Mouse (Mus musculus) embryonic fibroblast, embryonic 13.5 days (primary cell): ENCODE results near the gene Hint2. TPM values are rescaled to one million over a fixed set of nuclear protein-coding genes. Genes with fewer than 3 reads are reported as not detected.

Source experiments
- H3K27ac ChIP-seq: 2 replicates; pipeline ENCODE4 v1.5.1; 2012; ENCODE audit warnings: low read length, control low read depth, inconsistent platforms; ENCODE audit not compliant: insufficient read depth
- H3K4me1 ChIP-seq: 2 replicates; pipeline ENCODE4 v1.6.1; 2011; ENCODE audit warnings: low read length; ENCODE audit not compliant: control insufficient read depth, insufficient read depth
- H3K4me3 ChIP-seq: 2 replicates; pipeline ENCODE4 v1.5.1; 2011; ENCODE audit warnings: mild to moderate bottlenecking, control low read depth, low read length; ENCODE audit not compliant: insufficient read depth
- CTCF ChIP-seq: IDR thresholded peaks from 2 replicates; pipeline ENCODE4 v1.5.1; 2011; ENCODE audit warnings: mild to moderate bottlenecking, control low read depth, low read length, moderate library complexity, borderline replicate concordance; ENCODE audit not compliant: insufficient read depth
- POLR2A ChIP-seq: IDR thresholded peaks from 2 replicates; pipeline ENCODE4 v1.6.1; 2011; ENCODE audit warnings: low read depth, mild to moderate bottlenecking, control low read depth, low read length, moderate library complexity
- polyA plus RNA-seq: library from polyadenylated mRNA; stranded (reverse); fragments of >200 nt; gene quantifications from 2 replicates; pipeline ENCODE4 v1.2.4, GENCODE M21; 2011; ENCODE audit warnings: low read depth; ENCODE audit not compliant: missing spikeins, insufficient read length

Hint2 gene
- polyA plus RNA-seq, 1 experiment, result 27.9 TPM

DNA sequence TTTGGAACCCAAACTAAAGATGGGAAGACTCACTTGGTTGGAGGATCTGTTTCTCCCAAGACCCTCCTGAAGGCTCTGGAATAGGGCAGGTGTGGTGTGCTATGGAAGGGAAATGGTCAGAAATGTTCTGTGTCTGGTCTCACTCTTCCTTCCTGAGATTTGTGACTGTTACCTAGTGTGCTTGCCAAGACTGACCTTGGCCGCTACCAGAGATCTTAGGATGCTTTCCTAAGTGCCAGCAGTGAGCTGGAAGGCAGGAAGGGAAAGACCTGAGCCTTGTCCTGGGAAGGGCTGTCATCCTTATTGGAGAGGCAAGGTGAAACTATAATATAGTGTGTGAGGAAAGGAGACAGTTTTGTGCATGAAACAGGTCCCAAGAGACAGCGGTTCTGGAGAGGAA lies 22.5 kb downstream of the Hint2 start:
- no peak overlapping the region for H3K27ac ChIP-seq
- TF ChIP-seq POLR2A, result no peak
- TF ChIP-seq CTCF, result no peak
- peaks cover 8% of the 10 kb centered on the region for H3K4me1 ChIP-seq
- H3K4me3 ChIP-seq, result no peak overlapping the region

DNA sequence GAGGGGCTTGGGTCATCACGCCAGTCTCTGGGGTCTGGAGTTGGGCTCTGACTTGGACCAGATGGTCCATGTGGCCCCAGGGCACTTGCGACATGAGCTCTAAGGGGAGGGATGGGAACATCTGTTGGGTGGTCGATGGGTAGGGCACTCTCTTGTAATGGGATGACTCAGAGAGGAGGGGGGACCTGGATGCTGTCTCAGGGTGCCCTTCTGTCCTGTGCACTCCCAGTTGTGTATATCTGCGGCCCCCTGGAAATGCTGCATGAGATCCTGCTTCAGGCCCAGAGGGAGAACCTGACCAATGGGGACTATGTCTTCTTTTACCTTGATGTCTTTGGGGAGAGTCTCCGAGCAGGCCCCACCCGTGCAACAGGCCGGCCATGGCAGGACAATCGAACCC lies 23.0 kb downstream of the Hint2 start:
- peaks cover 7% of the 10 kb centered on the region for H3K4me1 ChIP-seq
- TF ChIP-seq CTCF (no peak), POLR2A (no peak)
- no peak overlapping the region for H3K27ac ChIP-seq
- no peak overlapping the region for H3K4me3 ChIP-seq

DNA sequence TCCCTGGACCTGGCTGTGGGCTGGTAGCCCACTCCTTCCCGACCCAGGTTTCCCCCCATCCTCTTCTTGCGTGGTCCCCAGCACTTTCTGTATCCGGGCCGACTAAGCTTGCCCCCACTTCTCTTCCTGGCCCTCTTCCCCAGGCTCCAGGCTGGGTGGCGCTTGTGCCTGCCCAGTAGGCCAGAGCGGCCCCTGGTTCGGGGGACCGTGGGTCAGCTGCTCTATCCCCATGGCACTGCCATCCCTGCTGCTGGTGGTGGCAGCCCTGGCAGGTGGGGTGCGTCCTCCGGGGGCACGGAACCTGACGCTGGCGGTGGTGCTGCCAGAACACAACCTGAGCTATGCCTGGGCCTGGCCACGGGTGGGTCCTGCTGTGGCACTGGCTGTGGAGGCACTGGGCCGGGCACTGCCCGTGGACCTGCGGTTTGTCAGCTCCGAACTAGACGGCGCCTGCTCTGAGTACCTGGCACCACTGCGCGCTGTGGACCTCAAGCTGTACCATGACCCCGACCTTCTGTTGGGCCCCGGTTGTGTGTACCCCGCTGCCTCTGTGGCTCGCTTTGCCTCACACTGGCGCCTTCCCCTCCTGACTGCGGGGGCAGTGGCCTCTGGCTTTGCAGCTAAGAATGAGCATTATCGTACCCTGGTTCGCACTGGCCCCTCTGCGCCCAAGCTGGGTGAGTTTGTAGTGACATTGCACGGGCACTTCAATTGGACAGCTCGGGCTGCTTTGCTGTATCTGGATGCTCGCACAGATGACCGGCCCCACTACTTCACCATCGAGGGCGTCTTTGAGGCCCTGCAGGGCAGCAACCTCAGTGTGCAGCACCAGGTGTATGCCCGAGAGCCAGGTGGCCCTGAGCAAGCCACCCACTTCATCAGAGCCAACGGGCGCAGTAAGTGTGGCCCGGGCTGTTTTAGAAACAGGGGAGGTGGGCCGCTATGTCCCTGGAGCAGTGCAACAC lies 24.0 kb downstream of the Hint2 start:
- Histone ChIP-seq H3K4me3 (peak overlapping the region; percentile 84), H3K27ac (0 out of 2 replicates have a peak overlapping the region, but pooled peaks have one; percentile 21), H3K4me1 (peaks cover 7% of the 10 kb centered on the region)
- 0 out of 2 replicates have a peak, but pooled peaks have one; percentile 23 for TF ChIP-seq POLR2A
- no peak for TF ChIP-seq CTCF

DNA sequence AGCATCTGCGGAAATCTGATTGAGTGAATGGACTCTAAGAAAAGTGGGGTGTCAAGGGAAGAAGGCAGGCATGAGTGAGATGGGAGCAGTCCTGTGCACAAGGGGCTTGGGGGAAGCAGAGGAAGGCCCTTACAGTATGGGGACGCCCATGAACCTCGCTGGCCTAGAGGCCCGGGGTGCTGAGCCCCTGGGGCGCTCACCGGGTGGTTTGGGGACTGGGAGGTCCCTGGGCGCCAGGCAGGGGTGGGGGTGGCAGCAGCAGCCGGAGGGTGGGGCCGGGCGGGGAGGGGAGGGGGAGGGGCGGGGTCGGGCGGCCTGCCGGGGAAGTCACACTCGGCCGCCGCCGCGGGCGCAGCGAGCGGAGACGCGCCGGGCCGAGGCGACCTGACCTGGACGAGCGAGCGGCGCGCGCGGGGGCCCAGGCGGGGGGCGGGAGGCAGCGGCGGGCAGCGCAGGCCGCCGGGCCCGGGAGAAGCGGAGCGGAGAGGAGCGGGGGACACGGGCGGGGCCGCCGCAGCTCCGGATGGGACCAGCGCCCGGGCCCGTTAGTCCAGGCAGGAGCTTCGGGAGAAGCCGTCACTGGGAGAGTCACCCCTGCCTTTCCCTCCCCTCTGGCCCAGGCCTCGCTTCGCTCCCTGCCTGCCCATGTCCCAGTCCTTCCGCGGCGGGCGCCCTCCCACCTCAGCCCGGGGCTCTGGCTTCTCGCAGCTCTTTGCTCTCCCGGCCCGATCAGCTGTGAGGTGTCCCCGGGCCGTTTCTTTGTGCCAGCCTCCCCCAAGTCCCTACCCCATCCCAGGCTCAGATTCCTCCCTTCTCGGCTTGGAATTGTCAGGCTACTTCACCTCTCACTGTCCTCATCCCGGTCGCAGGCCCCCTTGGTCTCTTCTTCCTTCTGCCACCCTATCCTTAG lies 25.0 kb downstream of the Hint2 start, which contains the start of gene Npr2:
Gene Npr2 (plus strand): TSS at position 890 of the 910 bp plus-strand sequence.
- H3K4me1 ChIP-seq, result peaks cover 7% of the 10 kb centered on the region
- TF ChIP-seq CTCF (no peak), POLR2A (no peak; the same call in none of the 2 replicates)
- peak within 1 kb of the TSS; percentile 84 for H3K4me3 ChIP-seq
- peak within 1 kb of the TSS; percentile 21; the same call in 1 of the 2 replicates for H3K27ac ChIP-seq

DNA sequence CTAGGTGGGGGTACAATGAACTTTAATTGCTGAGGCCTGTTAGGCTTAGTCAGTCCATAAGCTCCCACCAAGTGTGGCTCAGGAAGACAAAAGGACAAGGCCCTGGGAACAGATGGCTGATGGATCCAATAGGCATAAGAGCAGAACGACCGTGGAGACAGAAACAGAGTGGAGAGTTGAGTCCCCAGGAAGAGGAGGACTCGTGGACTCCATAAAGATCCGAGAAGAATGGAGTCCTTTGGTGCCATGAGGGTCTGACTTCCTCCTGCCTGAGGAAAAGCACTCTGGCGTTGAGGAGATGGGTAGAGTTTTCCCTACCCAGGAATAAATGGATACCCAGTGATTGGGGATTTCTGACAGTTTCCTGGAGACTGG lies 25.6 kb downstream of the Hint2 start:
- no peak for TF ChIP-seq POLR2A
- no peak for TF ChIP-seq CTCF
- Histone ChIP-seq H3K4me1 (peaks cover 7% of the 10 kb centered on the region), H3K4me3 (peak overlapping the region; percentile 37; the same call in 1 of the 2 replicates), H3K27ac (no peak overlapping the region)

DNA sequence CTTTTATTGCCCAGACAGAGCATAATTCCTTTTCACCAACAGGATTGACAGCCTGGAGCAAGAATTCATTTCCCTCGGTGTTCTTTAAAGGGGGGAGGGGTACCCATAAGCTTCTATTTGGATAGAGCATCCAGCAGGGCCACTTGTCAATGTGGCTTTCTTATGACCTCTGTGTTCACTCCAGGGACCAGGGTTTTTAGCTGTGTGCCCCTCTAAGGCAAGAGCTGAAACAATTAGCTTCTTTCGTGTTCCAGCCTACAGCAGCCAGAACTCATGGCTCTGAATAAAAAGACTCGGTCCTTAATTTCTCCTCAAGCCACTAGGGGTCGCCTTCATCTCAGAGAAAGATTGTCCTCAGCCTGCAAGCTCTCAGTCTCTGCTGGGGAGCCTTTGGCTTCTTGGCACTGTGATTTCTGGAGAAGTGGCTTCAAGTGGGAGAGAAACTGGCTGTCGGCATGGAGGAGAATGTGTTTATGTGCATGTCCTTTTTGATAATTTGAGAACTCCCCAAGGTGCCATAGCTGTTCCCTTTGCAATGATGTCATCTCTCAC lies 26.2 kb downstream of the Hint2 start:
- Histone ChIP-seq H3K4me1 (peaks cover 7% of the 10 kb centered on the region), H3K4me3 (no peak overlapping the region), H3K27ac (no peak overlapping the region)
- peak; percentile 26; the same call in 1 of the 2 replicates for TF ChIP-seq CTCF
- TF ChIP-seq POLR2A, result no peak; the same call in 1 of the 2 replicates

DNA sequence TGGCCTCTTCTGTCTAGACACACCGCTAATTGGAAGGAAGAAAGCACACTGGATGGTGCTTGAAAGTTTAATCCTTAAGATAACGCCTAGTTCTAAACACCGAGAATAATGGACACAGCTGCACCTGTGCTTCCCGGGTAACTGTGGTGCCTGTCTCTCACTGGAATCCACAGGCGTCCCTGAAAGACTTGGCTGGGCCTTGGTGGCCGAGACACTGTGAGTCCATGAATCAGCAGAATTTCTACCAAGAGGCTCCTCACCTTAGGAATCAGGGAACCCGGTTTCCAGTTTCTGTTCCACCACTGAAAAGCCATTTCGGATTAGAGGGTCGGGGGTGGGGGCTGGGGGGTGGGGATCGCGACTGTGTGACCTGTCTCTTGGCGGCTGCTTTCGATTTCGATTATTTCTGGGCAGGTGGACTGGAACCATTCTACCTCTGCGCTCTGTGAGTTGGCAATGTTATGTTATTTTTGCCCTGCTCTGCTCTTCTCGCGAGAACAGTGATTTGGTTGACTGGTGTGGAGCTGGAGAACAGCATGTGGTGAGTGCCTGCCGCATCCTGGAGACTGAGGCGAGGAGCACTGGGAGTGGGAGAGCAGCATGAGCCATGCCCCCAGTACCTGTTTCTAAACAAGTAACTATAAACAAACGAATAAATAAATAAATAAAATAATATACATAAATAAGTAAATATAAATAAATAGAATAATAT lies 27.0 kb downstream of the Hint2 start:
- H3K4me1 ChIP-seq, result peaks cover 7% of the 10 kb centered on the region
- H3K27ac ChIP-seq, result no peak overlapping the region
- H3K4me3 ChIP-seq, result no peak overlapping the region
- TF ChIP-seq POLR2A (no peak), CTCF (no peak)

DNA sequence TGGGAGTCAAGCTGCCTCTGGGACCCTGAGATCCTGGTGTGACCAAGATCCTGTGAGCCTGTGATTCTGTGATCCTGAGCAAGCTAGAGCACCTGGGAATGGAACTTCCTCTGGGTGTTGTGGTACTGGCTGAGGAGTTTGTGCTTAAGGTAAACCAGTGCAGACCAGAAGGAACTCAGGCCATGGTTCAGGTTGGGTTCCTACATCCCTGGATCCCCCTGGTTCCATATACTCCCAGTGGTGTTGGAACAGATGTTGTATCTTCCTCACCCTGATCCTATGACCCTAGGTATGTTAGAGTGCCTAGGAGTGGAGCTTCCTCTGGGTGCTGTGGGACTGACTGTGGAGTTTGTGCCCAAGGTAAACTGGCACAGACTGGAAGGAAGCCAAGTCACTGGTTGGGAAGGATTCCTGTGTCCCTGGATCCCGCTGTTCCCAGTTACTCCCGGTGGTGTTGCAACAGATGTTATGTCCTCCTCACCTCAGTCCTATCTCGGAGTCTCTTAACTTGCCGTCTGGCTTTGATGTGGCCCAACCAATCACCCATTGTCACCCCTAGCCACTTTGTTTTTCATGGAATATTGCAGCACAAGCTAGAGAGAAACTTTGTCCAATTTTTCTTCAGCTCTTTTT lies 36.0 kb downstream of the Hint2 start:
- H3K4me1 ChIP-seq, result no peaks in the 10 kb centered on the region
- H3K4me3 ChIP-seq, result no peak overlapping the region
- no peak overlapping the region for H3K27ac ChIP-seq
- TF ChIP-seq CTCF (no peak), POLR2A (no peak)

DNA sequence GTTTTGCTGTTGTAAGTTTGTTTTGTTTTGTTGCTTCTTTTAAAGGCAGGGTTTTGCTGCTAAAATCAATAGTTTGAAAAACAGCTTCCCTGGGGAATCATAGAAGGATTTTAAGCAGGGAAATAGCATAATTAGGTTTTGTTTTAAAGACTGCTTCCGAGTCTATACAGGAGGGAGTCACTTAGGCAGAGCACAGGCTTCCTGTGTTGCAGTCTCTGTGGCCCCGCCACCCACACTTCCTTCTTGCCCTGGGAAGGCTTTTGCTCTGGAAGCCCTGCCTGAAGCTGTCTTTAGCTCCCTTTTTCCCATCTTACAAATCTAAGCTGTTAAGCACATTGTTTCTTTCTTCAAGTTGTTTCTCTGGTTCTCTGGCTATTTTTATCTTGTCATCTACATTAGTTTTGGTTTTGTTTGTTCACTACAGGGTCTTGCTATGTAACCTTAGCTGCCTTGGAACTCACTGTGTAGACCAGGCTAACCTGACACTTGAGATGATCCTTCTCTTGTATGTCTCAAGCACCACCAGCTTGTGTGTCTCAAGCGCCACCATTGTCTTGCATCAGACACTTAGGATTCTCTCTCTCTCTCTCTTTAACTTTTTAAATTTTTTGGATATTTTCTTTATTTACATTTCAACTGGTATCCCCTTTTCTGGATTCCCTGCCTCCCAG lies 43.1 kb downstream of the Hint2 start:
- no peaks in the 10 kb centered on the region for H3K4me1 ChIP-seq
- H3K27ac ChIP-seq, result no peak overlapping the region
- H3K4me3 ChIP-seq, result no peak overlapping the region
- no peak for TF ChIP-seq CTCF
- TF ChIP-seq POLR2A, result no peak
